Comparison of ENCODE assay signal across 12 mouse cellular contexts in the genomic region with DNA sequence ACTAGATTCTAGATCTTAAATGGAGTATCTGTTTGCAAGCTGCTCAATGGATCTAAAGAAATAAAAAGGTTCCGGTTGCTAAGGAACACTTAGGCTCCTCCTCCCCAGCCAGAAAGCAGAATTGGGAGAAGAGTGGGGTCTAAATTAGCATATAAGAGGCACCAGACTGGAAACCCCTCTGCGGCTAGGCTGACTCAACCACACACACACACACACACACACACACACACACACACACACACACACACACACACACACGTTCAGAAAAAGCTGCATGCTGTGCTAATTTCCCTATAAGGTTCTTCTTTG.
DNase-seq lines count a peak whose midpoint lies in the region; ATAC-seq and TF ChIP-seq lines count a peak whose summit lies in the region.
"Had no signal": no experiment of that assay in that cellular context is flagged by ENCODE, and none has a peak within 500 bp of the region (broad histone marks: within the 10 kb centered on the region; RNA-seq: fewer than 3 reads in every experiment).

No protein-coding gene starts in this region.

- no peak for TF ChIP-seq RAD21 in CH12.LX (IDR thresholded peaks at IDR 0.05; ENCODE audit: low read depth, low read length)

- peak overlapping the region; percentile 68; the same call in 1 of the 2 replicates for H3K27ac ChIP-seq in heart, embryonic 15.5 days
- no peak overlapping the region for H3K27ac ChIP-seq in heart, embryonic 11.5 days (ENCODE audit: low read depth, low read length)
- no peak overlapping the region for H3K27ac ChIP-seq in CH12.LX (ENCODE audit: insufficient read depth, low read depth)
- H3K27ac ChIP-seq in ES-E14 (ENCODE audit: insufficient read depth, low read depth, low read length, poor library complexity, severe bottlenecking): peak overlapping the region; percentile 71; the same call in 1 of the 2 replicates
- no peak overlapping the region for H3K27ac ChIP-seq in midbrain, embryonic 11.5 days (ENCODE audit: low read depth, low read length)
- H3K27ac ChIP-seq in liver, postnatal 0 days (ENCODE audit: low read depth): no peak overlapping the region

- 60% methylated on average over 3 of the region's 3 CpGs for WGBS in heart, embryonic 15.5 days
- WGBS in heart, embryonic 11.5 days (ENCODE audit: insufficient replicate concordance): 79% methylated on average over 3 of the region's 3 CpGs
- 48% methylated on average over 3 of the region's 3 CpGs for WGBS in midbrain, embryonic 11.5 days
- WGBS in liver, postnatal 0 days (ENCODE audit: insufficient replicate concordance): 55% methylated on average over 3 of the region's 3 CpGs

- no peak for TF ChIP-seq CTCF in CH12.LX (conservative IDR thresholded peaks at IDR 0.05 in 1 of 2, IDR thresholded peaks at IDR 0.05 in 1 of 2; ENCODE audit: low read depth in 2 of 2, low read length in 2 of 2)
- TF ChIP-seq CTCF in liver, postnatal 0 days (IDR thresholded peaks at IDR 0.05; ENCODE audit: low read depth): no peak

- H3K4me1 ChIP-seq in heart, embryonic 15.5 days (replicated peaks): peaks cover 23% of the 10 kb centered on the region
- peaks cover 11% of the 10 kb centered on the region; the same call in 1 of the 2 replicates for H3K4me1 ChIP-seq in heart, embryonic 11.5 days (ENCODE audit: control insufficient read depth, insufficient read depth, low read length)
- H3K4me1 ChIP-seq in CH12.LX (ENCODE audit: control insufficient read depth in 1 of 2, insufficient read depth in 2 of 2) (peaks cover 0 to 7% of the 10 kb centered on the region in 2 experiments; a peak in 2 of 4 replicates), ES-E14 (ENCODE audit: control insufficient read depth in 2 of 2, insufficient read depth in 2 of 2, low read length in 2 of 2, poor library complexity in 1 of 2) (peaks cover 15 to 16% of the 10 kb centered on the region in 2 experiments)
- no peaks in the 10 kb centered on the region for H3K4me1 ChIP-seq in midbrain, embryonic 11.5 days (ENCODE audit: control insufficient read depth, insufficient read depth, low read length)
- H3K4me1 ChIP-seq in liver, postnatal 0 days (ENCODE audit: insufficient read depth): no peaks in the 10 kb centered on the region

- DNase-seq in CH12.LX (ENCODE audit: extremely low read depth) (peak; percentile 55), ES-E14 (ENCODE audit: low read depth, low spot score) (no peak)
- DNase-seq in midbrain, embryonic 11.5 days (ENCODE audit: low spot score, missing footprints): peak; percentile 83
- no peak for DNase-seq in liver, postnatal 0 days
- DNase-seq: adrenal gland, postnatal 25 days; lung, adult 2 months; retina, postnatal 1 day; thymus, postnatal 25 days had no signal

- no peaks in the 10 kb centered on the region for H3K79me2 ChIP-seq in CH12.LX (replicated peaks; ENCODE audit: control insufficient read depth, extremely low read depth, insufficient read depth, poor library complexity, severe bottlenecking)

- no peak overlapping the region for H3K4me3 ChIP-seq in heart, embryonic 15.5 days
- no peak overlapping the region for H3K4me3 ChIP-seq in heart, embryonic 11.5 days (ENCODE audit: low read depth, low read length)
- H3K4me3 ChIP-seq in CH12.LX (replicated peaks in 1 of 3; ENCODE audit: low read depth in 2 of 3, low read length in 2 of 3, poor library complexity in 1 of 3): no peak overlapping the region
- peak overlapping the region in 1 of 2 experiments; percentile 45; a peak in 2 of 4 replicates for H3K4me3 ChIP-seq in ES-E14 (ENCODE audit: insufficient read depth in 1 of 2, low read depth in 1 of 2, low read length in 2 of 2, poor library complexity in 1 of 2, severe bottlenecking in 1 of 2)
- no peak overlapping the region for H3K4me3 ChIP-seq in midbrain, embryonic 11.5 days (ENCODE audit: low read depth, low read length)
- no peak overlapping the region for H3K4me3 ChIP-seq in liver, postnatal 0 days (ENCODE audit: low read depth, low read length)
- H3K4me3 ChIP-seq: heart, embryonic 12.5 days had no signal

- TF ChIP-seq EP300 in CH12.LX (IDR thresholded peaks at IDR 0.05; ENCODE audit: low read length): no peak
- TF ChIP-seq EP300 in liver, postnatal 0 days (IDR thresholded peaks at IDR 0.05; ENCODE audit: low read depth): no peak

- dilution Hi-C loops in CH12.LX (cut with MboI; ENCODE audit: extremely low pct_ligation_motif_present, extremely low pct_unique_long_range_greater_than_20kb, low sequenced_read_pairs): no loop called here

- ATAC-seq in heart, embryonic 15.5 days (replicated peaks; ENCODE audit: insufficient number of reproducible peaks, insufficient read depth, low FRiP score, low read depth): no peak
- no peak for ATAC-seq in heart, embryonic 11.5 days (replicated peaks; ENCODE audit: insufficient number of reproducible peaks, low FRiP score, low TSS enrichment)
- peak; percentile 68; the same call in 1 of the 2 replicates for ATAC-seq in midbrain, embryonic 11.5 days (ENCODE audit: low FRiP score)
- ATAC-seq in liver, postnatal 0 days: no peak
- ATAC-seq in megakaryocyte progenitor cell, adult 5-6 weeks (replicated peaks; ENCODE audit: poor library complexity): no peak

- H3K9ac ChIP-seq in heart, embryonic 15.5 days: no peak overlapping the region
- H3K9ac ChIP-seq in heart, embryonic 11.5 days (ENCODE audit: low read depth, low read length): no peak overlapping the region
- H3K9ac ChIP-seq in CH12.LX (ENCODE audit: insufficient read depth, low read depth) (no peak overlapping the region), ES-E14 (ENCODE audit: insufficient read depth, low read depth, low read length, poor library complexity, severe bottlenecking) (no peak overlapping the region; the same call in 1 of the 2 replicates)
- H3K9ac ChIP-seq in midbrain, embryonic 11.5 days (ENCODE audit: low read length): no peak overlapping the region
- H3K9ac ChIP-seq in liver, postnatal 0 days (replicated peaks): no peak overlapping the region
- H3K9ac ChIP-seq: heart, embryonic 12.5 days had no signal

- H3K9me3 ChIP-seq in heart, embryonic 15.5 days (replicated peaks): no peaks in the 10 kb centered on the region
- no peaks in the 10 kb centered on the region for H3K9me3 ChIP-seq in heart, embryonic 11.5 days (replicated peaks; ENCODE audit: control insufficient read depth, low read length)
- peaks cover 11% of the 10 kb centered on the region for H3K9me3 ChIP-seq in CH12.LX (replicated peaks; ENCODE audit: low read length)
- no peaks in the 10 kb centered on the region for H3K9me3 ChIP-seq in ES-E14 (ENCODE audit: control insufficient read depth, insufficient read depth, low read depth, low read length)
- no peaks in the 10 kb centered on the region for H3K9me3 ChIP-seq in midbrain, embryonic 11.5 days (ENCODE audit: control insufficient read depth, low read length)
- no peaks in the 10 kb centered on the region for H3K9me3 ChIP-seq in liver, postnatal 0 days (ENCODE audit: low read length)
- H3K9me3 ChIP-seq: heart, embryonic 12.5 days had no signal

- H3K27me3 ChIP-seq in heart, embryonic 15.5 days: no peaks in the 10 kb centered on the region
- H3K27me3 ChIP-seq in heart, embryonic 11.5 days (ENCODE audit: control insufficient read depth, insufficient read depth, low read length): no peaks in the 10 kb centered on the region
- no peaks in the 10 kb centered on the region for H3K27me3 ChIP-seq in CH12.LX (replicated peaks)
- H3K27me3 ChIP-seq in midbrain, embryonic 11.5 days (ENCODE audit: control insufficient read depth, insufficient read depth, low read length): no peaks in the 10 kb centered on the region
- no peaks in the 10 kb centered on the region for H3K27me3 ChIP-seq in liver, postnatal 0 days (ENCODE audit: insufficient read depth, low read length)
- H3K27me3 ChIP-seq: heart, embryonic 12.5 days had no signal

- no peak for TF ChIP-seq POLR2A in CH12.LX (IDR thresholded peaks at IDR 0.05; ENCODE audit: low read depth, low read length)

- no peaks in the 10 kb centered on the region for H3K36me3 ChIP-seq in heart, embryonic 15.5 days
- H3K36me3 ChIP-seq in heart, embryonic 11.5 days (ENCODE audit: control insufficient read depth, insufficient read depth, low read length): no peaks in the 10 kb centered on the region
- no peaks in the 10 kb centered on the region for H3K36me3 ChIP-seq in CH12.LX (replicated peaks in 1 of 2; ENCODE audit: control insufficient read depth in 1 of 2, insufficient read depth in 1 of 2, low read length in 1 of 2)
- no peaks in the 10 kb centered on the region; the same call in 1 of the 2 replicates for H3K36me3 ChIP-seq in ES-E14 (ENCODE audit: control insufficient read depth, insufficient read depth, low read length, poor library complexity, severe bottlenecking)
- no peaks in the 10 kb centered on the region for H3K36me3 ChIP-seq in midbrain, embryonic 11.5 days (ENCODE audit: control insufficient read depth, insufficient read depth, low read length)
- no peaks in the 10 kb centered on the region for H3K36me3 ChIP-seq in liver, postnatal 0 days (replicated peaks; ENCODE audit: insufficient read depth, low read length)
- H3K36me3 ChIP-seq: heart, embryonic 12.5 days had no signal

- in situ Hi-C loops in CH12.LX (cut with MboI; ENCODE audit: low pct_ligation_motif_present, low pct_unique_long_range_greater_than_20kb, low sequenced_read_pairs) (no loop called here), ES-E14 (cut with MboI; ENCODE audit: low sequenced_read_pairs in 2 of 2, unreplicated experiment in 2 of 2) (no loop called here)

- no peak overlapping the region for H3K4me2 ChIP-seq in heart, embryonic 15.5 days
- no peak overlapping the region for H3K4me2 ChIP-seq in heart, embryonic 11.5 days
- H3K4me2 ChIP-seq in CH12.LX (ENCODE audit: insufficient read depth, low read depth, poor library complexity, severe bottlenecking): no peak overlapping the region
- H3K4me2 ChIP-seq in midbrain, embryonic 11.5 days: no peak overlapping the region
- no peak overlapping the region for H3K4me2 ChIP-seq in liver, postnatal 0 days (ENCODE audit: low read depth, low read length)

TF ChIP-seq in CH12.LX, 34 proteins besides CTCF, POLR2A, EP300 and RAD21:
- TF ChIP-seq MAFK (IDR thresholded peaks at IDR 0.05; ENCODE audit: insufficient replicate concordance, low read length) (no peak), UBTF (IDR thresholded peaks at IDR 0.05; ENCODE audit: low read depth, low read length) (no peak), MYC (IDR thresholded peaks at IDR 0.05; ENCODE audit: low read depth, low read length) (no peak), TBP (conservative IDR thresholded peaks at IDR 0.05; ENCODE audit: low read depth, low read length) (no peak), ELF1 (IDR thresholded peaks at IDR 0.05; ENCODE audit: low read depth, low read length) (no peak), KAT2A (IDR thresholded peaks at IDR 0.05; ENCODE audit: insufficient replicate concordance, low read length) (no peak)

TF ChIP-seq in ES-E14, 5 proteins besides CTCF, POLR2A, EP300 and RAD21:
- TF ChIP-seq MAFK (IDR thresholded peaks at IDR 0.05; ENCODE audit: insufficient read depth, low read depth, low read length) (no peak), ZNF384 (IDR thresholded peaks at IDR 0.05; ENCODE audit: low read depth, low read length) (no peak), CHD2 (IDR thresholded peaks at IDR 0.05; ENCODE audit: low read depth, low read length) (no peak), HCFC1 (IDR thresholded peaks at IDR 0.05; ENCODE audit: borderline replicate concordance, insufficient read depth, low read length) (no peak), ZC3H11A (IDR thresholded peaks at IDR 0.05; ENCODE audit: borderline replicate concordance, low read depth, low read length) (no peak)

Comparison
In these comparisons a context has a peak if more than half of its experiments do, and no peak if none do; other contexts are left out.
1. H3K27ac ChIP-seq: peak in heart, embryonic 15.5 days (single experiment) and ES-E14 (single experiment); none in heart, embryonic 11.5 days (single experiment), CH12.LX (single experiment), midbrain, embryonic 11.5 days (single experiment) and liver, postnatal 0 days (single experiment).
2. DNase-seq: peak in CH12.LX (single experiment) and midbrain, embryonic 11.5 days (single experiment); none in ES-E14 (single experiment) and liver, postnatal 0 days (single experiment).